Mouse (Mus musculus) ES-E14 (cell line): ENCODE measurements around the gene Foxn3.

Source experiments
- CHD2 ChIP-seq: IDR thresholded peaks from 2 replicates; pipeline ENCODE4 v1.6.1; 2014; ENCODE audit warnings: mild to moderate bottlenecking, low read depth, low read length, inconsistent platforms
- HCFC1 ChIP-seq: IDR thresholded peaks from 2 replicates; pipeline ENCODE4 v1.6.1; 2012; ENCODE audit warnings: low read length, inconsistent platforms, borderline replicate concordance; ENCODE audit not compliant: insufficient read depth
- MAFK ChIP-seq: IDR thresholded peaks from 2 replicates; pipeline ENCODE4 v1.6.1; 2014; ENCODE audit warnings: mild to moderate bottlenecking, low read depth, low read length, inconsistent platforms; ENCODE audit not compliant: insufficient read depth
- ZC3H11A ChIP-seq: IDR thresholded peaks from 2 replicates; pipeline ENCODE4 v1.6.1; 2012; ENCODE audit warnings: low read depth, mild to moderate bottlenecking, inconsistent platforms, low read length, borderline replicate concordance
- ZNF384 ChIP-seq: IDR thresholded peaks from 2 replicates; pipeline ENCODE4 v1.6.1; 2012; ENCODE audit warnings: low read depth, low read length, inconsistent platforms

GRCm38 (mm10) chr12:99321633-99322431, 241.6 kb downstream of the Foxn3 start:
- no peak for TF ChIP-seq ZNF384
- no peak for TF ChIP-seq CHD2
- no peak for TF ChIP-seq MAFK
- TF ChIP-seq HCFC1 = no peak
- TF ChIP-seq ZC3H11A = no peak
